Mouse (Mus musculus) hindbrain, embryonic 14.5 days (tissue): ENCODE measurements at regions not wholly inside any gene's neighbourhood (a gene's known extent, or its start where the extent isn't known, plus 50 kb on each side); places are given as distances from the start of the nearest gene placed in this dataset.

Experiments used
- ATAC-seq: fragments of 200-750 bp; cut with Nextera tagmentation; 2 replicates; pipeline ENCODE4 v1.8.0; 2017; ENCODE audit warnings: moderate number of reproducible peaks, mild to moderate bottlenecking, moderate TSS enrichment, moderate library complexity; ENCODE audit not compliant: low FRiP score
- DNase-seq: peaks from one replicate; pipeline ENCODE4 v3.0.0-alpha.2; 2015; ENCODE audit warnings: low spot score
- H3K27ac ChIP-seq: fragments of 300-500 bp; sonication (generic); 2 replicates; pipeline ENCODE4 v1.5.1; 2014; ENCODE audit warnings: mild to moderate bottlenecking, moderate library complexity
- H3K27me3 ChIP-seq: fragments of 300-500 bp; sonication (generic); 2 replicates; pipeline ENCODE4 v1.6.1; 2014; ENCODE audit warnings: mild to moderate bottlenecking, low read length, mixed read lengths; ENCODE audit not compliant: control insufficient read depth, insufficient read depth
- H3K36me3 ChIP-seq: fragments of 300-500 bp; sonication (generic); replicated peaks from 2 replicates; pipeline ENCODE4 v1.6.1; 2014; ENCODE audit not compliant: control insufficient read depth, insufficient read depth
- H3K4me1 ChIP-seq: fragments of 300-500 bp; sonication (generic); replicated peaks from 2 replicates; pipeline ENCODE4 v1.6.1; 2014; ENCODE audit warnings: antibody characterized with exemption, low read length, mixed read lengths; ENCODE audit not compliant: control insufficient read depth, insufficient read depth
- H3K4me2 ChIP-seq: fragments of 300-500 bp; sonication (generic); replicated peaks from 2 replicates; pipeline ENCODE4 v1.6.1; 2014; ENCODE audit warnings: mild to moderate bottlenecking, moderate library complexity
- H3K4me3 ChIP-seq: fragments of 300-500 bp; sonication (generic); replicated peaks from 2 replicates; pipeline ENCODE4 v1.5.1; 2014; ENCODE audit warnings: mild to moderate bottlenecking, low read length
- H3K9ac ChIP-seq: fragments of 300-500 bp; sonication (generic); 2 replicates; pipeline ENCODE4 v1.6.1; 2014
- H3K9me3 ChIP-seq: fragments of 300-500 bp; sonication (generic); 2 replicates; pipeline ENCODE4 v1.6.1; 2016; ENCODE audit warnings: low read length; ENCODE audit not compliant: control insufficient read depth
- WGBS: fragments of 180-500 bp; shearing (Covaris S2); extraction: QIAGEN DNeasy Blood & Tissue Kit; methylation state at CpG from one replicate; pipeline ENCODE4 v1.1.7; 2014; 5-methylcytosine and 5-hydroxymethylcytosine counted together

DNA sequence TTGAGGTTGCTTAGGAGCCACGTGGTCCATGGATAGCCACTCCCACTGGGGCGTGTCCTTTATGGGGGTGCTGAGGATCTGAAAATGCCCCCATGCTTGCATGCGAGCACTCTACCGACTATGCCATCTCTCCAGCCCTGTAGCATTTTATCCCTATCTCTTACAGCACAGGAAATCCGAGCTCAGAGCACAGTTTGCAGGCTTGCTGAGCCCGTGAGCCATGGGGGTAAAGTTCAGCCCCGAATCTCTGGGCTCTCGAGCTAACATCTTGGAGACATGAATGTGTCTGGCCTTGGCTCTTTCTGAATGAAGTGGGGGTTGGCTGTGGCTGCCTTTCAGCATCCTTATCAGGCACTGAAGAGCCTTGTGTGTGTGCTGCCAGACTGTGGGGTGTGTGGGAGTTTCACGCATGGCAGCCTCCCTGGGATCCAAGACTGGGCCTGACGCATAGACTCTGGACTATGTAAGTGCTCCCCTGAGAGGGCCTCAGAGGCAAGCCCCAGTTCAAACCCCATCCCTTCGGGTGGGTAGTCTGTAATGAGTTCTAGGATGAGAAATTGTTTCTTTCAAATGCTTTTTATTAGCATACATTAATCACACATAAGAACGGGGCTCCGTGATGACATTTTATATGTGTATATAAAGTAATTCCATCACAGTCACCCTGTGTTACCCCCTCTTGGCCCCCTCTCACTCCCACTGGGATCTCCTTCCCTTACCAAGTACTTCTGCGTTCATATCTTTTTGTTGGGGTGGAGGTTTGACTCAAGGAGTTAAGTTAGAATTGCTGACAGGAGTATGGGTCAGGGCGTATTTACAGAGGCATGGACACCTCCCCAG lies 80.1 kb upstream of the S1pr3 start:
- WGBS = 42% methylated on average over 15 of the region's 15 CpGs
- Histone ChIP-seq H3K9me3 (no peaks in the 10 kb centered on the region), H3K4me1 (peaks cover 11% of the 10 kb centered on the region; the same call in 1 of the 2 replicates), H3K4me2 (no peak overlapping the region), H3K36me3 (no peaks in the 10 kb centered on the region), H3K27ac (no peak overlapping the region), H3K27me3 (no peaks in the 10 kb centered on the region), H3K9ac (no peak overlapping the region), H3K4me3 (no peak overlapping the region)
- no peak for DNase-seq
- peak; percentile 49; the same call in 1 of the 2 replicates for ATAC-seq

DNA sequence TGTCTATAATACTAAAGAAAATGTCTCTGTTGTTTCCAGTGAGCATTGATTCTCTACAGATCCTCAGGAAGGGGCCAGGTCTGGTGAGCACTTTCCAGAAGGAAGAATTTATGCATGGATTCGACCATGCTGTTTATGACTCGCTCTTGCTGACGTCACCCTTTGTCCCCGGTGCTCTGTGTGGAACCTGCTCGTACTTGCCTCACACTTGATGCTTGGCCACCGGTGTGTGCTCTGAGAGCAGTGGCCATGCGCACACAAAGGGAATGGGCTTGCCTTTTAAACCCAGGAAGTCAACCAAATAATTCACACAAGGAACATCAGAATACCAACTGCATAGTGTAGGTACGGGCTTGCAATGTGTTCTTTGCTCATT lies 79.5 kb upstream of the S1pr3 start:
- Histone ChIP-seq H3K4me3 (no peak overlapping the region), H3K9ac (no peak overlapping the region), H3K4me1 (peaks cover 11% of the 10 kb centered on the region; the same call in 1 of the 2 replicates), H3K27me3 (no peaks in the 10 kb centered on the region), H3K27ac (no peak overlapping the region; the same call in 1 of the 2 replicates), H3K36me3 (no peaks in the 10 kb centered on the region), H3K4me2 (no peak overlapping the region), H3K9me3 (no peaks in the 10 kb centered on the region)
- ATAC-seq (peak; percentile 33; the same call in 1 of the 2 replicates), DNase-seq (no peak)
- 44% methylated on average over 8 of the region's 8 CpGs for WGBS

DNA sequence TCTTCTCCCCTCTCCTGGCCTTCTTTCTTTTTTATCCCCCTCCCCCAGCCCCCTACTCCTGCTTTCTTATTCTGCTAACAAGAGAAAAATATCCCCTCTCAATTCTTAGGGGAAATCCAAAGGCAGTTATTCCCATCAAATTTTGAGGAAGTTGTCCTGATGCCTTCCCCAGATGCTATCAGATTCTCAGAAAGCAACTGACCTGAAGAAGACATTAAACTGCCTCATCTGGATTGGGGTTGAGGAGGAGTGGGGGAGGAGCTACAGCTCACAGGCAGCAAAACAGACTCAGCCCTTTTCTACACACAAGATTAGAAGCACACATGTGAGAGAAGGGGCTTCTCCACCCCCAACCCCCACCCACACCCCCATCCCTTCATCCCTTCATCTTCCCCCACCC lies 78.7 kb upstream of the S1pr3 start:
- peaks cover 11% of the 10 kb centered on the region; the same call in 1 of the 2 replicates for H3K4me1 ChIP-seq
- DNase-seq (no peak), ATAC-seq (no peak)

DNA sequence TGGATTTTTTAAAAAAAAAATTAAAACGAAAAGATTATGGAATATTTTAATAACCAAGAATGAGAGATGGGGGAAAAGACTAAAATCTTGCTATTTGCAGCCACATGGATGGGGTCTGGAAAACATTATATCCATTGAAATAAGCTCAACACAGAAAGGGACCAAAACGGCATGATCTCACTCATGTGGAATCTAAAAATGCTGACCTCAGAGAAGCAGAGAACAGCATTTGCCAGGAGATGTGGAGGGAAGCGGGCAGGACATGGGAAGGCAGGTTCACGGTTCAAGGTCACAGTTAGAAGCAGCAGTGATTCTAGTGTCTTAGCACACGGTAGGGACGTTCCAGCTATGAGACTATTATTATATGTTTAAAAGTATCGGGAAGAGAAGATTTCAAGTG lies 76.2 kb upstream of the S1pr3 start:
- Histone ChIP-seq H3K4me3 (no peak overlapping the region), H3K4me1 (peaks cover 11% of the 10 kb centered on the region; the same call in 1 of the 2 replicates), H3K9ac (no peak overlapping the region), H3K9me3 (no peaks in the 10 kb centered on the region), H3K36me3 (no peaks in the 10 kb centered on the region), H3K27ac (no peak overlapping the region), H3K27me3 (no peaks in the 10 kb centered on the region), H3K4me2 (no peak overlapping the region)
- ATAC-seq (no peak), DNase-seq (no peak)
- 92% methylated on average over 7 of the region's 7 CpGs for WGBS

More for the DNA sequence above, 78.7 kb upstream of the S1pr3 start:
- Histone ChIP-seq H3K9me3 (no peaks in the 10 kb centered on the region), H3K4me3 (no peak overlapping the region), H3K36me3 (no peaks in the 10 kb centered on the region), H3K9ac (no peak overlapping the region), H3K4me2 (no peak overlapping the region), H3K27ac (no peak overlapping the region), H3K27me3 (no peaks in the 10 kb centered on the region)

DNA sequence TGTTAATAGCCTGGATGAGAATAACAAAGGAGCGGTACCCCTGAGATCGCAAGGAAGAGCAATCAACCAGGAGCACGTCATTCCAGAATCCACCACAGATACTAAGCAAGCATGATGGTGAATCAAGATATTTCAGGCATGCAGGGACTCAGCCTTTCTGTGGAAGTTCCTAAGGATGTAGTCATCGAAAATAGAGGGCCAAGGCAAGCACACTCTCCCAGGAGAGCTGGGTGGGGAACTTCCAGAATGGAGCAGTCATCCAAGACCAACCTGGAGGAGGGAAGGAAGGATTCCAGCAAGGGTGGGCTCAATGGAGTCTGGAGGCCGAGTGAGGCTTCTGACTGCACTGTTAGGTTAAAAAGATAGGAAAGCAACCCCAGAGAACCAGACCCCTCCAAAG lies 75.0 kb upstream of the S1pr3 start:
- no peak for ATAC-seq
- Histone ChIP-seq H3K4me1 (peaks cover 6% of the 10 kb centered on the region; the same call in 1 of the 2 replicates), H3K4me2 (no peak overlapping the region), H3K9me3 (no peaks in the 10 kb centered on the region), H3K9ac (no peak overlapping the region), H3K27ac (no peak overlapping the region), H3K36me3 (no peaks in the 10 kb centered on the region), H3K27me3 (no peaks in the 10 kb centered on the region), H3K4me3 (no peak overlapping the region)
- DNase-seq = no peak
- WGBS = 92% methylated on average over 5 of the region's 5 CpGs

DNA sequence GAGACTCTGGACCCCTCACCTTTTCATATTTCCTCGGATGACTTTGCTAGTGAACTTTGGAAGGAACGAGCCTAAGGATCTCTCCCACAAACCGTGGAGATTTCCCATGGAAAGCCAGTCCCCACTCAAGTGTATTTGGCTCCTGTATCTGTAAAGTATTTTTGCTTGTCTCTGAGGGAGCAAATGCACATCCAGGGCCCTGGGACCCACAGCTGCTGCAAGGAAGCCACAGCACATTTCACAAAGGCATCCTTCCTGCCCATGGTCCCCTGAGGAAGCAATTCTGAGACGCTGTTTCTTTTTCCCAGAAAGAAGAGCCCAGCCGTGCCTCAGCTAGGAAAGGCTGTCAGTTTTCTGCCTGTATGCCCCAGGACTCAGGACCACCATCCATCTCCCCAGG lies 71.7 kb upstream of the S1pr3 start:
- H3K27ac ChIP-seq = no peak overlapping the region
- peaks cover 4% of the 10 kb centered on the region; the same call in 1 of the 2 replicates for H3K9me3 ChIP-seq
- WGBS = 65% methylated on average over 5 of the region's 5 CpGs
- H3K27me3 ChIP-seq = no peaks in the 10 kb centered on the region
- no peaks in the 10 kb centered on the region for H3K4me1 ChIP-seq
- no peaks in the 10 kb centered on the region for H3K36me3 ChIP-seq
- ATAC-seq = no peak
- no peak for DNase-seq
- no peak overlapping the region for H3K4me3 ChIP-seq
- no peak overlapping the region for H3K9ac ChIP-seq
- H3K4me2 ChIP-seq = no peak overlapping the region

DNA sequence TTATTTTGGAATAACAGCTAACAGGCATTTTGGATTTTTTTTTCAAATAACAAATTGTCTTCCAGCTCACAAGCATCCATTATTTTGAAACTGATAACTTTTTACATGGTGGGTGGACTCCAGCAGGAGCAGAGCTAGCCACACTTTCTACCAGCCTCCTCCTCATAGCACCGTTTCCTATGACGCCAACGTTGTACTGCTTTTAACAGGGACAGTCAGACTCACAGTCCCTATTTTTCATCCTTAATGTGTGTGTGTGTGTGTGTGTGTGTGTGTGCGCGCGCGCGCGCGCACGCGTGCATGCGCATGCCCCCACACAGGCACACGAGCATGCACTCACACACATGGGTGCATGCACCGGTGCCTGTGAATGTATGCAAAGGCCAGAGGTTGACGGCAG lies 70.5 kb upstream of the S1pr3 start:
- no peak overlapping the region for H3K9ac ChIP-seq
- no peak for ATAC-seq
- H3K27me3 ChIP-seq = no peaks in the 10 kb centered on the region
- no peak overlapping the region for H3K4me3 ChIP-seq
- no peak for DNase-seq
- H3K27ac ChIP-seq = no peak overlapping the region
- no peak overlapping the region for H3K4me2 ChIP-seq
- peaks cover 4% of the 10 kb centered on the region; the same call in 1 of the 2 replicates for H3K9me3 ChIP-seq
- WGBS = 97% methylated on average over 16 of the region's 16 CpGs
- no peaks in the 10 kb centered on the region for H3K4me1 ChIP-seq
- no peaks in the 10 kb centered on the region for H3K36me3 ChIP-seq

DNA sequence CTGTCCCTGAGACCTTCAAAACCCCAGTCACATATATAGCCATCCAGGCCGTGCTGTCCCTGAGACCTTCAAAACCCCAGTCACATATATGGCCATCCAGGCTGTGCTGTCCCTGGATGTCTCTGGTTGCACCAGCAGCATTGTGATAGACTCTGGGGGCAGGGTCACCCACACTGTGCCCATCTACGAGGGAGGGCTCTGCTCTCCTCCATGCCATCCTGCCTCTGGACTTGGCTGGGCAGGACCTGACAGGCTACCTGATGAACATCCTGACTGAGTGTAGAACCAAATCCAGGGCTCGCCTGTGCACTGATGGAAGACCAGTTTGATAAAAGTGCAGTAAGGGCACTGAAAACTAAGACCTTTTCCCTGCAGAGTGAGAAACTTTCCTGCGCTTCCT lies 63.1 kb upstream of the S1pr3 start:
- H3K4me3 ChIP-seq = no peak overlapping the region
- no peak overlapping the region for H3K4me2 ChIP-seq
- no peaks in the 10 kb centered on the region for H3K27me3 ChIP-seq
- no peaks in the 10 kb centered on the region for H3K36me3 ChIP-seq
- H3K9me3 ChIP-seq = peaks cover 4% of the 10 kb centered on the region; the same call in 1 of the 2 replicates
- DNase-seq = no peak
- ATAC-seq = peak; percentile 32; the same call in 1 of the 2 replicates
- H3K9ac ChIP-seq = no peak overlapping the region
- peak overlapping the region; percentile 60 for H3K27ac ChIP-seq
- WGBS = 67% methylated on average over 4 of the region's 4 CpGs
- H3K4me1 ChIP-seq = peaks cover 19% of the 10 kb centered on the region

DNA sequence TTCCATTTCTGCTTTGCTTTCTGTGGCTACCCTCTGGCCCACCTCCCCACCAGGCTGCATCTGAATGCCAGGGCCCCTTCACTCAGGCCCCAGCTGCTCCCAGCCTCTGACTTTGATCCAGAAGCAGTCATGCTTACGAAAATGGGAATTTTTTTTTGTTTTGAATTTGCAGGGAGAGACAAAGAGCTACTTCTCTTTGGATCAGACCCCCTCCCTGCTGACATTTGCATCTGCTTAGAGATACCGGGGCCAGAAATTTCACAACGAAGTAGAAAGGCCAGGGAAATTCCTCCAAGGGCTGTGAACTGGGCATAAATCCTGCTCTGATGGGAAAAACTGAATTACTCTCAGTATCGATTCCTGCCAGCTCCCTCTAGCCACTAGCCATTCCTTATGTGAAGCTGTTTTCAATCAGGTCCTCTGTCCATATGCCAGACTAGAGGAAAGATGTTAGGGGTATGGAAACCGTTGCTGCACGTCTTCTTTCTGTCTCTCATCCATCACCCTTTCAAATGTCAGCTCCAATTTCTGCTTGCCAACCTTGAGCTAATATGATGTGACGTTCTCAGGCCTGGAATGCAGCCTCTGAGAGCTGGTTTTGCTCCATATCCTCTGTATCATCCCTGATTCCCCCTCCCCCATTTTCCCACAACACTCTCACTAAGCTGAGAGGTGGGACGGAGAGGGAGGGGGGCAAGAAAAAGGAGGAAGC lies 62.4 kb upstream of the S1pr3 start:
- DNase-seq (peak; percentile 46), ATAC-seq (peak; percentile 84)
- Histone ChIP-seq H3K4me1 (peaks cover 19% of the 10 kb centered on the region), H3K4me3 (no peak overlapping the region), H3K36me3 (no peaks in the 10 kb centered on the region), H3K27ac (peak overlapping the region; percentile 60), H3K4me2 (no peak overlapping the region), H3K9ac (no peak overlapping the region), H3K27me3 (no peaks in the 10 kb centered on the region), H3K9me3 (peaks cover 4% of the 10 kb centered on the region; the same call in 1 of the 2 replicates)
- WGBS = 10% methylated on average over 8 of the region's 8 CpGs
